Mouse (Mus musculus): ENCODE measurements at regions not wholly inside any gene's neighbourhood (a gene's known extent, or its start where the extent isn't known, plus 50 kb on each side); places are given as distances from the start of the nearest gene placed in this dataset.

GRCm38 (mm10) chr5:43156771-43157170 lies 76.2 kb upstream of the Cpeb2 start:
- Histone ChIP-seq H3K36me3 (ENCODE audit: control insufficient read depth, insufficient read depth, low read length, poor library complexity, severe bottlenecking) (no peaks in the 10 kb centered on the region), H3K27me3 (ENCODE audit: control insufficient read depth, insufficient read depth, low read length, poor library complexity, severe bottlenecking) (no peaks in the 10 kb centered on the region)
- DNase-seq (ENCODE audit: low read depth, low spot score) = no peak

- DNase-seq (ENCODE audit: low read depth, low spot score) = no peak
- H3K36me3 ChIP-seq (ENCODE audit: control insufficient read depth, insufficient read depth, low read length, poor library complexity, severe bottlenecking) = no peaks in the 10 kb centered on the region
- no peaks in the 10 kb centered on the region for H3K27me3 ChIP-seq (ENCODE audit: control insufficient read depth, insufficient read depth, low read length, poor library complexity, severe bottlenecking)
Observed at GRCm38 (mm10) chr5:43160140-43160539, 72.8 kb upstream of the Cpeb2 start.

- Histone ChIP-seq H3K36me3 (ENCODE audit: control insufficient read depth, insufficient read depth, low read length, poor library complexity, severe bottlenecking) (no peaks in the 10 kb centered on the region), H3K27me3 (ENCODE audit: control insufficient read depth, insufficient read depth, low read length, poor library complexity, severe bottlenecking) (no peaks in the 10 kb centered on the region)
- DNase-seq (ENCODE audit: low read depth, low spot score) = no peak
Observed at GRCm38 (mm10) chr5:43181475-43181874, 51.5 kb upstream of the Cpeb2 start.

All from splenic B cell, adult 2 months (primary cell).